Mouse (Mus musculus): ENCODE results near the gene Psmc4.
A peak's percentile ranks its signal among the peaks of the same experiment; 100 is the strongest.

Gene Psmc4

DNA sequence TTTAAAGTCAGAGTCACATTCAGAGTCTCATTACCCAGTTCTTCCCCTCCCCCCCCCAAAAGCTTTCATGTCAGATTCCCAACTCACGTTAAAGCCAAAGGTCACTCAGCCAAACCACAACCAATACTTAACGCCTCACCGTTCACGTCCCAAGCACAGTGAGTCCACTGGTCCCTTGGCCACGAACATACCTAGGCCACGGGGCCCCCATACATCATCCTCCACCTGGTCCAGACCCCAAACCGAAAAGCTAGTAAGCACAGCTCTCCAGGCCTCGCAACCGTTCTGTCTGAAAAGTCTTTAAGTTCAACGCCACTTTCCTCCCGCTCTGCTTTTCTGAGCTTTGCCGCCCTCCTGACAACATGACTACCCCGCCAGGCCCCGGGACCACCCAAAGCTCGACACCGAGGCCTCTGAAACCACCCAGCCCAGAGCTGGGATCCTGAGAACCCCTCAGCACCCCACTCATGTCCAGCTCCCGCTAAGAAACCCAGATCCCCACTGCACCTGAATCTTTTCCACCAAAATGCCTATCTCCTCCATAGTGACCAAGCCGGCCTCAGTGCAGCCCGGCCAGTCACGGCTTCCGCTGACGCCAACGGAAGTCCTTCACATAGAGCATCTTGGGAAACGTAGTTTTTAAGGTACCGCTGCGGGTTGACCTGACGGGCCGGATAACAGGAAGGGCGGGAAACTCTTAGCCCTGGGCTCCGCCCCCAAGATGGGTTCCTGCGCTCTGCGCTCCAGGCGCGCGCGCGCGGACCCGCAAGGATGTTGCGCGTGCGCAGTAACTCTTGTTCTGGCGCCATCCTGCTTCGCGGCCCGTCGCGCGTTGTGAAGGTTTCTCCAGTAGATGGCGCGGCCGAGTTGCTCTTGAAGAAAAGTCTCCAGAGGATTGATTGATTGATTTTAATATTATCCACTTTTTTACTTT is at the start of gene Psmc4:
Gene Psmc4 (minus strand): TSS at position 626 of the 934 bp plus-strand sequence.
- DNase-seq (ENCODE audit: low spot score in 2 of 2), result peak; percentile 97 to 98

DNA sequence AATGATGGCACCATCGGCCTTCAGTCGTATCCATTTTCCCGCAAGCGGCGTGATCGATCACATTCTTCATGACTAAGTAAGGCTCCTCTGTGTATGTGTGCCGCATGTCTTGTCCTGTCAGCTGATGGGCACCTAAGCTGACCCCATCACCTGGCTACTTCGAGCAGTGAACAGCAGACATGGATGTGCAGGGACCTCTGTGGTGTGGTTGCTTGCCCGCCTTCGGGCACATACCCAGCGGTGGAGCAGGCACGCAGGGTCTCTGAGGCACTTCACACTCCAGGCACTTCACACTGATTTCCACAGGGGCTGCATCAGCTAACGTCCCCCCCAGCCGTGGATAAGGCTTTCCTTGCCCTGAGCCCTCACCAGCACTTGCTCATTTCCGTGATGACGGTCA is 49.2 kb upstream of the Psmc4 start:
- DNase-seq (ENCODE audit: low spot score in 2 of 2), result no peak

DNA sequence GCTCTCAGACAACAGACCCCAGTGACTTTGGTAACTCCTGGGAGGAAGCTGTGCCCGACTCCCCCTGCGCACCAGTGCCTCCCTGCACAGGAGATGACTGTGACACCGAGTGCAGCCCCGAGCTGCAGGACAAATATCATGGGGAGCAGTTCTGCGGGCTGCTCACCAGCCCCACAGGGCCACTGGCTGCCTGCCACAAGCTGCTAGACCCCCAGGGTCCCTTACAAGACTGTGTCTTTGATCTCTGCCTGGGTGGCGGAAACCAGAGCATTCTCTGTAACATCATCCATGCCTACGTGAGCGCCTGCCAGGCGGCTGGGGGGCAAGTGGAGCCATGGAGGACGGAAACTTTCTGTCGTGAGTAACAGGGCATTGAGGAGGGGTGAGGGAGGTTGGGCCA is 43.6 kb upstream of the Psmc4 start:
- no peak for DNase-seq (ENCODE audit: low spot score in 2 of 2)

DNA sequence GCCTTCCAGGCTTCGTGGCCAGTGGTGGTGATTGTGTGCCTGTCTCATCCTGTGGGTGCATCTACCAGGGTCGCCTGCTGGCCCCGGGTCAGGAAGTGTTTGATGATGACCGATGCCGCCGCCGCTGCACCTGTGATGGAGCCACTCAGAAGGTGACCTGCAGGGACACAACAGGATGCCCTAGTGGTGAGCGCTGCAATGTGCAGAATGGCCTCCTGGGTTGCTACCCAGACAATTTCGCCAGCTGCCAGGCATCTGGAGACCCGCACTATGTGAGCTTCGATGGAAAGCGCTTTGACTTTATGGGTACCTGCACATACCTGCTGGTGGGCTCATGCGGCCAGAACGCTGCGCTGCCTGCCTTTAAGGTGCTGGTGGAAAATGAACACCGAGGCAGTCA is 36.3 kb upstream of the Psmc4 start:
- DNase-seq (ENCODE audit: low spot score in 2 of 2), result no peak

DNA sequence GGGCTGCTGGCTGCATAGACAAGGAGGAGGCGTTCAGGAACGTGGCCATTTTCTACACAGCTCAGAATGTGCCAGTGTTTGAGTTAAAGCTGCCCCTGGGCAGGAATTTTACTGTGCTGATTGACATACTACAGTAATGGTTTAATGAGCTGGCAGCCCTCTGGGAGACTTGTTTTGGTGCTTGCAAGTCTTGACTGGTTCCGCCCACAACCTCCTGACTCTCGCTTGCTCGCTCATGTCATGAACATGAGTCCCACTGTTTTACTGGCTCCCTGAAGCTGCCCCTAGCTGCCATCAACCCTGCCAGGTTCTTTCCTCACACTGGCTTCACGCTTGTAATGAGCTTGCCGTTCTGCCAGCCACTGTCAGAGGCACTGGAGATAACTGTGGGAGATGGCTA is 34.3 kb upstream of the Psmc4 start:
- DNase-seq (ENCODE audit: low spot score in 2 of 2), result no peak

DNA sequence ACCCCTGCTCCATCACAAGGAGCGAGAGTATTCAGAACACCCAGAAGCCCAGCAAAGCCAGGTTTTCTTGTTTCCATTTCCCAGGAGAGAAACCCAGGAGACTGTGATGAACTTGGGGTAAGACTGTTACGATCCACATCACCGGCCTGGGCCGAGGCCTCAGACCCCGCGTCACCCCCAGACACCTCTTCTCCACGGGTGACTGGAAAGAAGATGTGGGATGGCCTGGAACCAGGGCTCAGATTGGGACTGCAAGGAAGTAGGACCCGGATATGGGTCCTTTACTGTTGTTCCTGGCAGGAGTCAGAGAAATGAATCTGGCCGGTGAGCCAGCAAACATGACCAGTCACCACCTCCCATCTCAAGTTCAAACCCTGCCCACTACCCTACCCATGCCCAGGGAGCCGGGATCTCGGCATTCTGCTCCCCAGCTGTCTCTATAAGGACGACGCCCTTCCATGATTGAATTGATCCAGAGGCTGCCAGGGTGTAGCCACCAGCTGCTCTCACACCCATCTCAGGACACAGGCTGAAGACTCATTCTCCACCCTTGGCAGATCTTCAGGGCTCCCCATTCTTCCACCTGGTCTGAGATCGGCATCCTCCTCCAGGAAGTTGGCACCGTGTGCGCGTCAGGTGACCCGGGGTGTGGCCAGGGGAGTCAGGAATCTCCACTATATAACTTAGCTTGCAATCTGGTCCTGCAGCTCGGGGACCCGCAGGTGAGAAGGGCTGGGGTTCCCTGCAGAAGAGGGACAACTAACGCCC is 20.8 kb upstream of the Psmc4 start, which contains the start of gene Fcgbp:
Gene Fcgbp (plus strand): TSS at position 706 of the 768 bp plus-strand sequence.
- DNase-seq (ENCODE audit: low spot score in 2 of 2), result no peak

DNA sequence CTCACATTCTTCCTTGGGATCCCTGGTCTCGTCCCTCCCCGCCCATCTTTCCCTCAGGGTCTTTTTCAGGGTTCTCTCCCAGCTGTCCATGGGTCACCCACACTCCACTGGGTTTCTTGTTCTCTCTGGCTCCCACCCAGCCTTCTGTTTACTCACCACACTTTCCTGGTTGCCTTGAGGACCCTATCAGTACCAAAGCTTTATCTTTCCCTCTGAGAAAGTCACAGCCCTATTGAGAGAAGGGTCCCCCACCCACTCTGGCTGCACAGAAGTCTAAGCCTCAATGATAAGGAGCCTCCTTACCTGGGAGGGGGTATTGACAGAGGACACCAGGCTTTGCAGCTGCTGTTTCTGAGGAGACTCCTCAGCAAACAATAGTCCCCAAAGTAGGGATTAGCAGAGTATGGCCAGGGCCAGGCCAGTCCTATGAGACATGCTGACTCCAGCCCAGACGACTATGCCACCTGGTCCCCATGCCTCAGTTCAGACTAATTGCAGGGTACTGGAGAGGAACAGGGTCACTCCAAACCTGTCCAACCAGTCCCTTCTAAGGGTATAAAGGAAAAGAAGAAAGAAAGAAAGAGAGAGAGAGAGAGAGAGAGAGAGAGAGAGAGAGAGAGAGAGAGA is 19.8 kb upstream of the Psmc4 start:
- no peak for DNase-seq (ENCODE audit: low spot score in 2 of 2)

DNA sequence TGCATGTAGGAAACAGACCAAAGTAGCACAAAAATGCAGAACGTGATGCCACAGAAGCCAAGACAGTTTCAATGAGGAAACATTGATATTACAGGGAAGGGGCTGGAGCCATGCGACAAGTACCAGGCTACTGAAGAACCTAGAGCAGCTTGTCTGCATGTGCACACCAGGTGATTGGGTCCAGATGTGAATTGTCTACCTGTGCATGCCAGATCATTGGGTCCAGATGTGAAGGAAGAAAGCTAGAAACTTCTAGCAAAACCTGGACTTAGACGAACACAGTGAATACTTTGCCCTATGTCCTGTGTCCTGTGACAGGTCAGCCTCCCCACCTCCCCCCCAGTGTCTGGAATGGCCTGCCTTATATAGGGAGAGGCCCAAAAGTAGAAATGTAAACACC is 18.8 kb upstream of the Psmc4 start:
- DNase-seq (ENCODE audit: low spot score in 2 of 2), result no peak

DNA sequence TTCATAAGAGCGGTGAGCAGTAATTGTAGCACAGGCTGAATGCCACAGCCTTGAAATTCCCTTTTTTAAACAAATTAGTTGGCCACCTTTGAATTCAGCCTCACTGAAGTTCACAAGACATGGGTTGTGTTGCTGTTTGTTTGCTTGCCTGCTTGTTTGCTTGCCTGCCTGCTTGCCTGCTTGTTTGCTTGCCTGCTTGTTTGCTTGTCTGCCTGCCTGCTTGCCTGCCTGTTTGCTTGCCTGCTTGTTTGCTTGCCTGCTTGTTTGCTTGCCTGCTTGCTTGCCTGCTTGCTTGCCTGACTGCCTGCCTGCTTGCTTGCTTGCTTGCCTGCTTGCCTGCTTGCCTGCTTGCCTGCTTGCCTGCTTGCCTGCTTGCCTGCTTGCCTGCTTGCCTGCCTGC is 10.1 kb upstream of the Psmc4 start:
- DNase-seq (ENCODE audit: low spot score in 2 of 2), result no peak

DNA sequence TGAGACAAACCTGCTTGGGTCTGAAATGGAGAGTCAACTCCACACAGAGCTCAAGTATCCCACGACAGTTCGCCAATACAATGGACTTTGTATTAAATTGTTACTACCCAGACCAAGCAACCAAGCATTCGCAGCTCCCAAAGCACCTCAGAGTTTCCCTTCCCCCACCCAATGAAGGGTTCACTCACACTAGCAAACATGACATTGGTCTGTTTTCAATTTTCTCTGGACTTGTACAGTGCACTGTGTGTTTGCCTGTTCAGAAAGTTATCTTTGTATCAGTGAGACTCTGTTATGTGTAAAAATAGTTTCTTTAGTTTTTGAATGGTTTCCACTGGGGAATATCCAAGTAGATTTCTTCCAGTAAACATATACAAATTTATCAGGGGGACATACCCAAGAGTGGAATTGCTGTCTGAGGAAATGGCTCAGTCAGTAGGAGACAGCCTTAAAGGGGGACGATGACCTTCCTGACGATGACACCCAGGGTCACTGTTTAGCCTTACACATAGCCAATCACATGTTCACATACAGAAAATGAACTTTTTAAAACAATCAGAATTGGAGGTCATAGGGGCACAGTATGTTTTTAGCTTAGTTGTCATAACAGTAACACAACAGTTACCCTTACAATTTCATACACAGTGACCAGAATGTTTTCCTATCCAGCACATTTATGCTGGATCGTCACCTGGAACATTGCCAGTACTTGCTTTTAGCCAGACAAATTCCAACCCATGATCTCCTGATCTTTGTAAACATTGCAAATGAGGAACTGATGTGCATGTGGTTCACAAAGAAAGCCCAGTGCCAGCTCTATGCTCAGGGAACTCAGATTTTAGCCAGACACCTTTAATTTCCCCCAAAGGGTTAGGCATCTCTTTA is 3.4 kb upstream of the Psmc4 start:
- DNase-seq (ENCODE audit: low spot score in 2 of 2), result no peak

DNA sequence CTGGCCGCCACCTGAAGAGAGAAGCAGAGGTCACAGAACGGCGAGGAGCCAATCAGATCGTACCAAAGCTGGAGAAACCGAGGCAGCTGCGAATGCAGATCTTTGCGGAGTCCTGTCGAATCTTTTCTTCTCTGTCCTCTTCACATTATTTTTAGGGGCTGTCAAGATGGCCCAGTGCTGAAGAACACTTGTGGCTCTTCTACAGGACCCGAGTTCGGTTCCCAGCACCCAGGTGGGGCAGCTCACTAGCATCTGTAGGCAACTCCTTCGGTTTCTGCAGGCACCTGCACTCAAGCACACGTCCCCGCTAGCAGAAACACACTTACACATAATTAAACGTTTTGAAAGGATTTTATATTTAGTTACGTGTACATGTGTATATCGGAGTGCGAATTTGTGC is 683 bp upstream of the Psmc4 start:
- no peak for DNase-seq (ENCODE audit: low spot score in 2 of 2)

DNA sequence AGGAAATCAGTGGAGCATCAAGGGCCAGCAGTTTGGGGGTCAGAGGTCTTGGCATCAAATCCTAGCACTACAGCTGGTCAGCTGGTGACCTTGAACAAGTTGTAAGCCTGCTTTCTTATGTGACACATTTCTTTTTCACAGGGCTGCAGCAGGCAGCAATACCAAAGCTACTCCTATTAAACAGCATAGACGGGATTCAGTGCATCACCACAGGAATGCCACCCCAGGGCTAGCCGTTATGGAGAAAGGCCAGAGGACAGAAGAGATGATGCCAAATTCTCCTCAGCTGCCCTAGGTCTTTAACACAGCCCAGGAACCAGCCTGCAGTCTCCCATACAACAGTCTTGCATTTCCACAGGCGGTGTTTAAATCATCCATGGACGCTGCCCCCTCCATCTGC is 5.4 kb downstream of the Psmc4 start:
- DNase-seq (ENCODE audit: low spot score in 2 of 2), result no peak

DNA sequence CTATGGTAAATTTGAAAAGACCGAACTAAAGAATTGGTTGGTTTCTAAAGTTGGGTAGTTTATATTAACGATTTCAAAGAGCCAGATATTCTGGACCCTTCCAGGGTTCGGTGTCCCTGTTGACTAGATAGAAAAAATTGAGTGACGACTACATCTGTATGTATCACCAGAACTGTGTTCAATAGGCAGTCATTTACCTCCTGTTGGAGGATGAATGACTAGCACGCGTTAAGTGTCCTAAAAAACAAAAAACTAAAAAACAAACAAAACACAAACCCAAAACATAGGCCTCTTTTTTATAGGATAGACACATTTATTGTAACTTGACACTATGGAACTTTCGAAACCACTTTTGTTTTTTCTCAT is 35.5 kb downstream of the Psmc4 start:
- no peak for DNase-seq (ENCODE audit: low spot score in 2 of 2)

DNA sequence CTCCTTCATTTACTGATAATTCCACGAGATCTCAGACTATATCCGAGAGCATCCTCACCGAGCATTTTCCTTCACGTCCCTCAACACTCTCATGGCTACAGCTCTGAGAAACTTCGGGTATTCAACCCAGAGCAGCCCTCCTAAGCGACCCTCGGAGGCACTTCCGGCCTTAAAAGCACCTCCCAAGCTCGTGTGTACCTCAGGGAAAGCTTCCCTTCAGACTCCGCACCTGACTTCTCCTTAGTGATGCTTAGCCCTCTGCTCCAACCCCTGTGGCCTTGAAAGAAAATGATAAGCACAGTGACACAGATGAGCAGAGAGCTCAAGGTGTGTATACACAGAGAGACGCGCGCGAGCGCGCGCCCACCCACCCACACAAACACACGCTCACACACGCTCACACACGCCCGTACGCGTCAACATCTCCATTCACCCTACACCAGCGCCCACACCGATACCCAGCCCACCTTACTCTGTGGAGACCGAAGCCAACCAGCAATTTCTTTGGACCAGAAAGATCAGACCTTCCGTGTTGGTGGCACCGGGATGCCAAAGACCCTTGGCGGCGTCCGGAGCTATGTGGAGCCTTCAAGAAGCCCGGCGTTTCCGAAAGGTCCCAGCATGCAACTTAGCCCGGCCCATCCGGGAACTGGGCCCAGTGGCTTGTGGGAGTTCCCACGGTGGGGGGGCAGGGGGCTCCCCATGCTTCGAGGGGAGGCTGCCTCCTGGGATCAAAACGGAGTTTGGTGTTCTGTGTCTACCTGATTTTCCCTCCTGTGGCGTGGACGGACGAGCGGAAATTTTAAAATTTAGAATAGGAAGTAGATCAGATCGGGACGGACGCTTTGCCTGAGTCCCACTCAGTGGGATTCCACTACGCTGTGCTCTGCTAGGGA is 36.1 kb downstream of the Psmc4 start, which contains the start of gene Zfp850:
Gene Zfp850 (minus strand): TSS at position 567 of the 896 bp plus-strand sequence.
- DNase-seq (ENCODE audit: low spot score in 2 of 2), result peak; percentile 45 to 56

DNA sequence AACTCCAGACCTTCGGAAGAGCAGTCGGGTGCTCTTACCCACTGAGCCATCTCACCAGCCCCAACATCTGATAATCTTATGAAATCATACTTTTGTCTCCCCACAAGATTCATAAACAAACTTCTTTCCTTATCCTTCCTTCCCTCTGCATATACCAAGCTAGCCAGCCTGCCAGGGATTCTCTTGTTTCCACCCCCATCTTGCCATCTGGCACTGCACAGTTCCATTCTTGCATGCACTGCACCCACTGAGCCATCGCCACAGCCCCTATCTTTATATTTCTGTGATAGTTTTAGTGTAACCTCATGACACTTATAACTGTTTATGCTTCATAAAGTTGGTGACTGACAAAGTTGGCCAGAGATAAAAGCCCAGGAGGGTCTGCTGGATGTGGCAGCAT is 39.6 kb downstream of the Psmc4 start:
- no peak for DNase-seq (ENCODE audit: low spot score in 2 of 2)
